Mouse (Mus musculus) liver, embryonic 14.5 days (tissue): Measurements from ENCODE around the gene Erfe.

Experiments
- CTCF ChIP-seq: IDR thresholded peaks from 2 replicates; pipeline ENCODE4 v1.5.1; 2016; ENCODE audit warnings: antibody characterized with exemption, low read depth, control low read depth
- EP300 ChIP-seq: IDR thresholded peaks from 2 replicates; pipeline ENCODE4 v1.6.1; 2016; ENCODE audit warnings: antibody characterized with exemption, low read depth

DNA sequence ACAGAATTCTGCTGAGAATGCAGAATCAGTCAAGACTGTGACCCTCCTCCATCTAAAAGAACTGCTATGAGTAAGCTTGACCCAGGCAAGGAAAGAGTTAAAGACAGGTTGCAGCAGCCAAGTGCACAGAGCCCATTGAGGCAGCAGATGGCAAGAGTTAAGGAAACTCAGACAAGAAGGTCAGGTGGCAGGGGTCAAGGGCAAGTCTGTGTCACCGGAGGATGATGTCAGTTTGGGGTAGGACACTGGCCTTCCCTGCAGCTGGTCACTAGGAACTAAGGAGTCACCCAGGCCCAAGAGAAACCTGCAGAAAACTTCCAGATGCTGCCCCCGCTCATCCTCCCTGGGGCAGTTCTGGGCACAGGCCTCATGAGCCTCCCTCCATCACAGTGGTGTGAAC lies 41.6 kb upstream of the Erfe start:
- no peak for TF ChIP-seq EP300
- no peak for TF ChIP-seq CTCF
